Mouse (Mus musculus): ENCODE results near the gene 1700024P04Rik.
"Not testable (repeated sequence)": the region's sequence is repeated elsewhere in the genome, so short reads cannot be mapped to it uniquely, and the experiment has no call there.

Gene 1700024P04Rik

DNA sequence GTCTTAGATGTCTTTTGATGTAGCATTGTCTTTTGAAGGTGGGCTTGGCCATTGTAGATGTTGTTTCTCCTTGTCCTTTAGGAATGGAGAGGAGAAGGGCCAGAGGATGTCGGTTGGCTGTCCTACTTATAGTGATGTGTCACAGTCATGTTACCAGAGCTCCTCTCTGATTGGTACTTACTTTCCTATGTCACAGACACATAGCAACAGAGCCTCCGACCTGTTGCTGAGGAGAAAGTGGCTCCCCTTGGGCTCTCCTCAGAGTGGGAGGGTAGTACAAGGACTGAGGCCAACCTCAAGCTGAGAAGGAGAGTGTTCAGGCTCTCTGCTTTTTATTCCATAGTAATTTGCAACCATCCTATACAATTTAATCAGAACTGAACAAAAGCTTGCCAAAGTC, at the start of gene 1700024P04Rik:
Gene 1700024P04Rik (minus strand): TSS at position 101 of the 400 bp plus-strand sequence.
- no peak for DNase-seq (ENCODE audit: low spot score)

DNA sequence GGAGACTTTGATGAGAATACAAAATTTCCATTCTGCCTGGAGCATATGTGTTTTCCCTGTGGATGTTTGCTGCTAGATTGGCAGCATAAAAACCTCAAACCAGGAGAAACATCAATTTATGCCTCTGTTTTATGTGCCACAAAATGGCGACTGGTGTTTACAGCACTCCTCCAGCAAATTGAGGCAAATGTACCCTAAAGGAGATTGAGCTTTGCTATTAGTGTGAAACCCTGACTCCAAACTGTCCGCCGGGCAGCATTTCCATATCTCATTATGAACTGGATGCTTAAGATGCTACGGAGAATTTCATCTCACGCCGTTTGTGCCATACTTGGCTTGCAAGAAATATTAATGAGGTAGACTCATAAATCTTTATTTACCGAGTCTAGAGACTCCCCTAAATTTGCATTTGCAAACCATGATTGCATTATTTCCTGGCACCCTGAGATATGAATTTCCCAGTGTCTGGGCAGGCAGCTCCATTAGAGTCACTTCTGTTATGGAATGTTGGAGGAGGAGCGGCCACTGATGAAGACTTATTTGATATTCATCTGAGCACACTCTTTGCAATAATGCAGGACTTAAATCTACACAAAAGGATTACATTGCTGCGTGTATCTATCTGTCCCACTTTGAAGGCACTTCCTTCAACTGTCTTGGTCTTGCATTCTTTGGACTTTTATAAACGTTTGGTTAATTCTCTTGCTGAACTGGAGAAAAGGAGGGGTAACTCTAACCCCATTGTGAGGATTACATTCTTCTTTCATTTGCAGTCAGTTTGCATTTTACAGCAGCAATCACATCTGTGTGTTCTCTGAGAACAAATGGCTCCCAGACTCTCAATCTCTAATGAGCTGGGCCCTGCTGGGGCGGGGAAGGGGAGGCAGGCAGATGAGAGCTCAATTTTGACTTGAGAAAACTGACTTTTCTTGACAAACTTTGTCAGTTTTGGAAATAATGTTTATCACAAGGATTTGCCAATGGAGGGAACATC, 47.2 kb upstream of the 1700024P04Rik start:
- DNase-seq (ENCODE audit: low spot score): no peak

- DNase-seq (ENCODE audit: low spot score): no peak
Observed at GRCm38 (mm10) chr13:99030579-99031200, 46.3 kb upstream of the 1700024P04Rik start.

DNA sequence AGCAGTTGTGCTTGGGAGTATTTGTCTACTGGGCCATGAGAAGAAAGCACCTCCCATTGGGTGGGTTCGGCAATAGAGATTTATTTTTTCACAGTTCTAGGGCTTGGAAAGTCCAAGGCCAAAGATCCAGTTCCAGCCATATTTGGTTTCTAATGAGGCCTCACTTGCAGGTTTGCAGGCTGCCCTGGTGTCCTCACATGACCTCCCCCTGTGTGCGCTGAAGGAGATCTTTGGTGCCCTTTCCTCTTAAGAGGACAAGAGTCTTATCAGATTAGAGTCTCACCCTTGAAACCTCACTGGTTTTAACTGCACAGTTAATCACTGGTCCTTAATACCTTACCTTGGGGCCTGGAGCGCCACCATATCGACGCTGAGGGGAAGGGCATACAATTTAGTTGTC, 40.9 kb upstream of the 1700024P04Rik start:
- no peak for DNase-seq (ENCODE audit: low spot score)

DNA sequence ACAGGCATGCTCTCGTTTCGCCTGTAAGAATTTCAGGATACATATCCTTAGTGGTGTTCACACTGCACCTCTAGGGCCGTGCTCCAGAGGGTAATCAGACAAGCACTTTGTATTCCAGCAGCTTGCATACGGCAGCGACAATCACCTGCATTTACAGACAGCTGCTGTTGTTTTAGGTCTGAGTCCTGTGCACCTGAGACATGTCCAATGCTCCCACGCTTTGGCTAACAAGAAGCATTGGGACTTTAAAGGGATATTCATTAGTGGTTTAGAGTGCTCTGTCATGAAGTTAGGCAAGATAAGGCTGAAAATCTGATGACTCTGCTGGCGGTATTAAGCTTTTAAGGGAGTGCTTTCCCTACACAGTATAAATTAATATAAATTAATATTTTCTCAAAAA, 37.7 kb upstream of the 1700024P04Rik start:
- DNase-seq (ENCODE audit: low spot score): no peak

- DNase-seq (ENCODE audit: low spot score): no peak
Observed at GRCm38 (mm10) chr13:99021181-99021580, 36.8 kb upstream of the 1700024P04Rik start.

- no peak for DNase-seq (ENCODE audit: low spot score)
Observed at GRCm38 (mm10) chr13:99019831-99020669, 35.7 kb upstream of the 1700024P04Rik start.

GRCm38 (mm10) chr13:99018526-99019201, 34.3 kb upstream of the 1700024P04Rik start:
- DNase-seq (ENCODE audit: low spot score): no peak

GRCm38 (mm10) chr13:99016696-99017095, 32.3 kb upstream of the 1700024P04Rik start:
- no peak for DNase-seq (ENCODE audit: low spot score)

GRCm38 (mm10) chr13:99012891-99013290, 28.5 kb upstream of the 1700024P04Rik start:
- DNase-seq (ENCODE audit: low spot score): no peak

GRCm38 (mm10) chr13:99008013-99008412, 23.6 kb upstream of the 1700024P04Rik start:
- DNase-seq (ENCODE audit: low spot score): no peak

- DNase-seq (ENCODE audit: low spot score): no peak
Observed at GRCm38 (mm10) chr13:99006389-99007099, 22.2 kb upstream of the 1700024P04Rik start.

DNA sequence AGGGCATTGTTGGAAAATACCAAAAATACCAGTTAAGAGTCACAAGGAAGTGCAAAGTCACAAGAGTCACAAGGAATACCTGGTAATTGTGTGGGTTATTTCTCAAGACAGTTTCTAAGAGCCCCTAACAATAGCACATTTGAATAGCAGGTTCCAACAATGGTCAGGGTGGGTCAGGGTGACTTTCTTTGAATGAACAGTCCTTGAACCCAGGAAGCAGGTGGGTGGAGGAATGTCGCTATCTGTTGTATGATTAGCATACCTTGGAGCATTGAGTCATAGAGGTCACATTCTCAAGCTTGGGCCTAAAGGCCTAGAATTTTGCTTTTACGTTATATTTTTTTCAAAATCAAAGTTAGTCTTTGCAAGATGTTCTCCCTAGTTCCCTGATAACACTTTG, 17.3 kb upstream of the 1700024P04Rik start:
- not testable (repeated sequence) for DNase-seq (ENCODE audit: low spot score)

GRCm38 (mm10) chr13:98997025-98997424, 12.7 kb upstream of the 1700024P04Rik start:
- DNase-seq (ENCODE audit: low spot score): no peak

DNA sequence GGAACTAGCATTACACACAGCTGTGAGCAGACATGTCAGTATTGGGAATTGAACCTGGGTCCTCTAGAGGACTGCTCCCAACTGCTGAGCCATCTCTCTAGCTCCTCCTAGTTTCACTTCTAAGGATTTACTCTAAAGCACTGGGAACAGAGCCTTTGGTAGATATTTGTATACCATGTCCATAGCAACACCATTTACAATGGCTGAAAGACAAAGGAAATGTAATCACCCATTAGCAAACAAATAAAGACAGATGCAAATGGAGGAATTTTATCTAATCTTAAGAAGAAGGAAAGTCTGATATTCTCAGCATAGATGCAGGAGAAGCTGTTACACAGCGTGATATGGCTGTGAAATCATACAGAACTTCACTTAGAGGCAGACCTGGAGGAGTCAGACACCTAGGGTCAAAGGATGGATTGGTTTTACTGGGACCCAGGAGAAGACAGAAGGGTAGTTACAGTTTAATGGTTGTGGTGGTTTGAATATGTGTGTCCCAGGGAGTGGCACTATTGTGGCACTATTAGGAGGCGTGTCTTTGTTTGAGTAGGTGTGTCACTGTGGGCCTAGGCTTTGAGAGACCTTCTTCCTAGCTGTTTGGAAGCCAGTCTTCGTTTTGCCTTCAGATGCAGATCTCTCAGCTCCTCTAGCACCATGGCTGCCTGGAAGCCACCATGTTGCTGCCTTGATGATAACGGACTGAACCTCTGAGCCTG, 7.1 kb downstream of the 1700024P04Rik start:
- DNase-seq (ENCODE audit: low spot score): no peak

DNA sequence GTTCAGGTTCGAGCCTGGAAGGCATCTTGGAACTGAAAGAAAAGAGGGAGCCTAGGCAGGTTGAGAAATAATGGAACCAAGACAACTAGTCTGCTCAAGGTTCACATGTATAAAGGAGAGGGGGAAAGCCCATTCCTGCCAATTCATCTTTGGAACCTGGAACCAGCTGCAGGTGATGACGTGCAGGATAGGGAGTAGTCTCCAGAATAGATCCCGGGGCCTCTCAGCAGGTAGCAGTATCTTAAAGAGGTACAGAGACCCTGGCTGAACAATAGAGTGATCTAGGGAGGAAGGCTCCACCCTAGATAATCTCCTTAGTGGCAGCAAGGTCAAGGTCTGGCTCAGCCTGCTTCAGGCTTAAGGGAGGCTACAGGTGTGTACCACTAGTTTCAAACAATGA, 8.3 kb downstream of the 1700024P04Rik start:
- not testable (repeated sequence) for DNase-seq (ENCODE audit: low spot score)

- DNase-seq (ENCODE audit: low spot score): no peak
Observed at GRCm38 (mm10) chr13:98972090-98972489, 12.3 kb downstream of the 1700024P04Rik start.

DNA sequence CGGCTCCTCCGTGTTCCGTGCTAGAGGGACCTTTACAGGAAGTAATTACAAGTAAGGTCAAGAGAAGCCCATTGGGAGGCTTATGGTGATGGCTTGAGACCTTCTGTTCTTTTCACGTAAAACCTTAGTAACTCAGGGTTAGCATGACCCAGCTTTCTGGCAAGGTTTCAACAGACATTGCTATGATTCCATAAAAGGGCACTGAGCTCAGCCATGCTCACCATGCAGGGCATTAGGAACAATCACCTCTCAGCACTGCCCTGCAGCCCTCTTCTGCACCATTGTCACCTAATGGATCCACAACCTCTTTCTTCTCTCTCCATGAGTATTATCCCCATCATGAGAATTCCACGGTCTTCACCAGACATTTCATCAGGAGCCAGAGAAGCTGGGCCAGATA, 12.7 kb downstream of the 1700024P04Rik start:
- DNase-seq (ENCODE audit: low spot score): no peak

GRCm38 (mm10) chr13:98968517-98968916, 15.8 kb downstream of the 1700024P04Rik start:
- DNase-seq (ENCODE audit: low spot score): no peak

DNA sequence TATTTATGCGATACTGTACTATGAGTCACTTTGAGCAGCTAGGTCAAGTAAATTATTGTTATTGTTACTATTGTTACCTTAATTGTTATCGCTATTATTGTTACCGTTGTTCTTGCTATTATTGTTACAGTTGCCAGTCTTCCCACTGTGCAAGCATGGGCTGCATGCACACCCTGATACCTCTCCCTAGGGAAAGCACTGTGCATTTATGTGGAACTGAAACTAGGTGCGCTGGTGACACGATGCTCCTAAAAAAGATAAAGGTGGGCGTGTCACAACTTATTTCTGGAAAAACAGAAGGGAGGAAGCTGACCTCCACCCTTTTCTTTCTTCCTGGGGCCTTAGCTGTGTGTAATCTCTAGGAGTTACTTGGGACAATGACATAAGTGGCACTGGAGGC, 16.4 kb downstream of the 1700024P04Rik start:
- DNase-seq (ENCODE audit: low spot score): no peak
